Mouse (Mus musculus) heart, embryonic 10.5 days (tissue): ENCODE measurements around the gene Zap70. TPM values are rescaled to one million over a fixed set of nuclear protein-coding genes. Genes with fewer than 3 reads are reported as not detected.

Source experiments
- DNase-seq: peaks from one replicate; pipeline ENCODE4 v3.0.0-alpha.2; 2017; ENCODE audit warnings: low spot score
- H3K27ac ChIP-seq: fragments of 300-500 bp; sonication (generic); 2 replicates; pipeline ENCODE4 v1.5.1; 2016; ENCODE audit warnings: mild to moderate bottlenecking
- H3K27me3 ChIP-seq: fragments of 300-500 bp; sonication (generic); 2 replicates; pipeline ENCODE4 v1.6.1; 2016; ENCODE audit warnings: mild to moderate bottlenecking; ENCODE audit not compliant: poor library complexity, insufficient read depth, severe bottlenecking
- H3K36me3 ChIP-seq: fragments of 300-500 bp; sonication (generic); 2 replicates; pipeline ENCODE4 v1.6.1; 2016; ENCODE audit warnings: mild to moderate bottlenecking, moderate library complexity
- H3K4me1 ChIP-seq: fragments of 300-500 bp; sonication (generic); 2 replicates; pipeline ENCODE4 v1.6.1; 2016; ENCODE audit warnings: mild to moderate bottlenecking
- H3K4me3 ChIP-seq: fragments of 300-500 bp; sonication (generic); 2 replicates; pipeline ENCODE4 v1.5.1; 2016; ENCODE audit warnings: mild to moderate bottlenecking, moderate library complexity
- H3K9me3 ChIP-seq: fragments of 300-500 bp; sonication (generic); 2 replicates; pipeline ENCODE4 v1.6.1; 2016; ENCODE audit warnings: mild to moderate bottlenecking, moderate library complexity
- WGBS: fragments of 180-500 bp; shearing (Covaris S2); methylation state at CpG from one replicate; pipeline ENCODE4 v1.1.7; 2016; 5-methylcytosine and 5-hydroxymethylcytosine counted together
- polyA plus RNA-seq: library from polyadenylated mRNA; unstranded; fragments of >200 nt; fragmentation: Nextera tagmentation; extraction: Ambion mirVana; gene quantifications from 2 replicates; pipeline ENCODE4 v1.2.1, GENCODE M21; 2016

The Zap70 gene
- polyA plus RNA-seq, 1 experiment from 2014 or later: 0.05 TPM

GRCm38 (mm10) chr1:36758553-36758952 is 3.0 kb upstream of the Zap70 start:
- no peaks in the 10 kb centered on the region for H3K36me3 ChIP-seq
- H3K4me1 ChIP-seq: peaks cover 11% of the 10 kb centered on the region
- WGBS: 80% methylated on average over 9 of the region's 9 CpGs
- H3K4me3 ChIP-seq: no peak overlapping the region
- no peaks in the 10 kb centered on the region for H3K9me3 ChIP-seq
- DNase-seq: no peak
- no peak overlapping the region for H3K27ac ChIP-seq
- no peaks in the 10 kb centered on the region for H3K27me3 ChIP-seq

- no peaks in the 10 kb centered on the region for H3K9me3 ChIP-seq
- H3K4me1 ChIP-seq: peaks cover 8% of the 10 kb centered on the region
- 82% methylated on average over 18 of the region's 18 CpGs for WGBS
- no peaks in the 10 kb centered on the region for H3K27me3 ChIP-seq
- H3K27ac ChIP-seq: no peak overlapping the region
- no peaks in the 10 kb centered on the region for H3K36me3 ChIP-seq
- no peak for DNase-seq
- H3K4me3 ChIP-seq: no peak overlapping the region
Measured at GRCm38 (mm10) chr1:36759076-36759475, 2.5 kb upstream of the Zap70 start.

- Histone ChIP-seq H3K4me3 (no peak overlapping the region), H3K27ac (no peak overlapping the region), H3K27me3 (no peaks in the 10 kb centered on the region), H3K36me3 (no peaks in the 10 kb centered on the region), H3K4me1 (peaks cover 4% of the 10 kb centered on the region), H3K9me3 (no peaks in the 10 kb centered on the region)
- DNase-seq: no peak
- 78% methylated on average over 9 of the region's 9 CpGs for WGBS
Measured at GRCm38 (mm10) chr1:36760401-36760800, 1.2 kb upstream of the Zap70 start.

GRCm38 (mm10) chr1:36761061-36761460 is 537 bp upstream of the Zap70 start:
- no peak for DNase-seq
- H3K27me3 ChIP-seq: no peaks in the 10 kb centered on the region
- H3K9me3 ChIP-seq: no peaks in the 10 kb centered on the region
- peaks cover 4% of the 10 kb centered on the region for H3K4me1 ChIP-seq
- H3K27ac ChIP-seq: no peak overlapping the region
- H3K36me3 ChIP-seq: no peaks in the 10 kb centered on the region
- no peak overlapping the region for H3K4me3 ChIP-seq
- 79% methylated on average over 8 of the region's 8 CpGs for WGBS

- Histone ChIP-seq H3K9me3 (no peaks in the 10 kb centered on the region), H3K27ac (peak overlapping the region; percentile 59; the same call in 1 of the 2 replicates), H3K36me3 (no peaks in the 10 kb centered on the region), H3K27me3 (peaks cover 19% of the 10 kb centered on the region), H3K4me3 (no peak overlapping the region), H3K4me1 (peaks cover 24% of the 10 kb centered on the region)
- WGBS: 43% methylated on average over 4 of the region's 4 CpGs
- no peak for DNase-seq
Measured at GRCm38 (mm10) chr1:36766431-36767205, 5.0 kb downstream of the Zap70 start.

GRCm38 (mm10) chr1:36767321-36767720 is 5.7 kb downstream of the Zap70 start:
- Histone ChIP-seq H3K4me3 (no peak overlapping the region), H3K9me3 (no peaks in the 10 kb centered on the region), H3K27ac (no peak overlapping the region), H3K27me3 (peaks cover 23% of the 10 kb centered on the region), H3K36me3 (no peaks in the 10 kb centered on the region), H3K4me1 (peaks cover 19% of the 10 kb centered on the region)
- DNase-seq: no peak
- WGBS: 48% methylated on average over 10 of the region's 10 CpGs

GRCm38 (mm10) chr1:36768786-36769185 is 7.2 kb downstream of the Zap70 start:
- no peaks in the 10 kb centered on the region for H3K36me3 ChIP-seq
- no peak for DNase-seq
- no peak overlapping the region for H3K27ac ChIP-seq
- H3K4me1 ChIP-seq: peaks cover 19% of the 10 kb centered on the region
- no peak overlapping the region for H3K4me3 ChIP-seq
- 67% methylated on average over 5 of the region's 5 CpGs for WGBS
- H3K9me3 ChIP-seq: no peaks in the 10 kb centered on the region
- H3K27me3 ChIP-seq: peaks cover 23% of the 10 kb centered on the region

GRCm38 (mm10) chr1:36769951-36770350 is 8.4 kb downstream of the Zap70 start:
- Histone ChIP-seq H3K36me3 (no peaks in the 10 kb centered on the region), H3K4me3 (no peak overlapping the region), H3K27ac (no peak overlapping the region), H3K9me3 (no peaks in the 10 kb centered on the region), H3K4me1 (peaks cover 19% of the 10 kb centered on the region), H3K27me3 (peaks cover 23% of the 10 kb centered on the region)
- DNase-seq: no peak
- WGBS: 92% methylated on average over 1 of the region's 1 CpGs

GRCm38 (mm10) chr1:36770998-36771397 is 9.4 kb downstream of the Zap70 start:
- Histone ChIP-seq H3K4me3 (peak overlapping the region; percentile 52), H3K9me3 (no peaks in the 10 kb centered on the region), H3K27me3 (peaks cover 23% of the 10 kb centered on the region), H3K27ac (peak overlapping the region; percentile 62), H3K36me3 (no peaks in the 10 kb centered on the region), H3K4me1 (peaks cover 19% of the 10 kb centered on the region)
- no peak for DNase-seq
- WGBS: 8% methylated on average over 27 of the region's 27 CpGs

- Histone ChIP-seq H3K27me3 (peaks cover 23% of the 10 kb centered on the region), H3K4me3 (no peak overlapping the region), H3K27ac (no peak overlapping the region), H3K4me1 (peaks cover 8% of the 10 kb centered on the region), H3K36me3 (no peaks in the 10 kb centered on the region), H3K9me3 (no peaks in the 10 kb centered on the region)
- DNase-seq: no peak
- WGBS: 81% methylated on average over 9 of the region's 9 CpGs
Measured at GRCm38 (mm10) chr1:36772198-36772934, 10.8 kb downstream of the Zap70 start.

GRCm38 (mm10) chr1:36780793-36781192 is 19.2 kb downstream of the Zap70 start:
- Histone ChIP-seq H3K36me3 (no peaks in the 10 kb centered on the region), H3K4me1 (peaks cover 28% of the 10 kb centered on the region), H3K27me3 (peaks cover 11% of the 10 kb centered on the region; the same call in 1 of the 2 replicates), H3K4me3 (no peak overlapping the region), H3K27ac (no peak overlapping the region), H3K9me3 (no peaks in the 10 kb centered on the region)
- WGBS: 83% methylated on average over 13 of the region's 13 CpGs
- no peak for DNase-seq

GRCm38 (mm10) chr1:36782476-36782875 is 20.9 kb downstream of the Zap70 start:
- no peak overlapping the region for H3K27ac ChIP-seq
- DNase-seq: no peak
- peaks cover 28% of the 10 kb centered on the region for H3K4me1 ChIP-seq
- H3K9me3 ChIP-seq: no peaks in the 10 kb centered on the region
- H3K4me3 ChIP-seq: no peak overlapping the region
- 73% methylated on average over 11 of the region's 11 CpGs for WGBS
- H3K27me3 ChIP-seq: peaks cover 11% of the 10 kb centered on the region; the same call in 1 of the 2 replicates
- H3K36me3 ChIP-seq: no peaks in the 10 kb centered on the region
